Mouse (Mus musculus) gastrocnemius, postnatal 36 days (tissue): Measurements from ENCODE around the gene Satb2. TPM values are rescaled to one million over a fixed set of nuclear protein-coding genes. Genes with fewer than 3 reads are reported as not detected.

Experiments
- DNase-seq, 2 experiments: peaks; one replicate each; pipeline ENCODE4 v3.0.0; 2022
- intact Hi-C: fragments of 180-260 bp; cut with DNase I; formaldehyde crosslinking; loops from one replicate; pipeline ENCODE4 v1.15.1; 2025
- total RNA-seq, 2 experiments: library from RNA; stranded (reverse); gene quantifications; 2 replicates each; pipeline ENCODE4 v1.2.3; 2021

Gene Satb2
- total RNA-seq, 2 experiments from 2014 or later, result 0.26 to 0.62 TPM

DNA sequence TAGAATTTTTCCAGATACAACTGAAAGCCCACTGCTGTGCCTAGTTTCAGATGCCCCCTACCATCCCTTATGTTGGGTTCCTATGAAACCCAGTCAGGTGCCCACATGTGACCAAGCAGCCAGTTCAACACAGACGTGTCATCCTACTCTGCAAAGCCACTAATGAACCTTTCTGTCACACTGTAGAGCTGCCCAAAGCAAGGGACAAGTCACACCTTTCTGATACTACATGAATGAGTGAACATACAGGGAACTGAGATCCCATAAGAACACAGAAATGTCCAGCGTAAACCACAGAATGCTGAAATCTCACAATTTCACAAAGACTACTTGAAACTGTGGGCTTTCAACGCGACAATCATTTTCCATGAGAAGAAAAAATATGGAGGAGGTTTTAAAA lies 39.0 kb downstream of the Satb2 start:
- intact Hi-C loops, result no loop called here
- no peak for DNase-seq

DNA sequence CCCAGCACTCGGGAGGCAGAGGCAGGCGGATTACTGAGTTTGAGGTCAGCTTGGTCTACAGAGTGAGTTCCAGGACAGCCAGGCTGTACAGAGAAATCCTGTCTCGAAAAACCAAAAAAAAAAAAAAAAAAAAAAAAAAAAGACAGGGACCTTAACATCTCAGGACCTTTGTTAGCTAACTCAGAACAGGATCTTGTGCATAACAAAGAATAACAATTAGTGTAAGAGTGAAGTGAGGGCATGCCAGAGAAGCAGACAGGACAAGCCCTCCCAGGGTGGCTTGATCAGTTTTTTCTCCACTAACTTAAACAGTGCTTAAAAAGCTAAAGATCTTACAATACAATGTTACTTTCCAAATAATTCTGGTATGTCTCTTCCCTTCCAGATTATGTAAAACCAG lies 40.0 kb downstream of the Satb2 start:
- DNase-seq, result no peak
- intact Hi-C loops, result no loop called here

DNA sequence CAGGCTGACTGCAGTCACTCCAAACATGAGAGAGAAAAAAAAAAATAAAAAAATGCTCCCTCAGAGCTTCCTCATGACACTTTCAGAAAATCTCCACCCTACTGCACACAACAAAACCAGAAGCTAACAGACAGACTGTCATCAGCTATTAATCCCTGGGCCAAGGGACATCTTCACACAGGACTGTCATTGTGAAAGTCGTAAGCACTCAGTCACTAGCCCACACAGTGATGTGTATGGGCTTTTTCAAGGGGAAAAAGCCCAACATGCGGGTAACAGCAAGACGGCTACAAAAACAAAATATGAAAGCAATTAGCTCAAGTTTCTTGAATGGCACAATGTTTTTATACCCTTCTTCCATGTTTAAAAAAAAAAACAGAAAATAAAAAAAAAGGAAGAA lies 41.9 kb downstream of the Satb2 start:
- intact Hi-C loops, result no loop called here
- no peak for DNase-seq

DNA sequence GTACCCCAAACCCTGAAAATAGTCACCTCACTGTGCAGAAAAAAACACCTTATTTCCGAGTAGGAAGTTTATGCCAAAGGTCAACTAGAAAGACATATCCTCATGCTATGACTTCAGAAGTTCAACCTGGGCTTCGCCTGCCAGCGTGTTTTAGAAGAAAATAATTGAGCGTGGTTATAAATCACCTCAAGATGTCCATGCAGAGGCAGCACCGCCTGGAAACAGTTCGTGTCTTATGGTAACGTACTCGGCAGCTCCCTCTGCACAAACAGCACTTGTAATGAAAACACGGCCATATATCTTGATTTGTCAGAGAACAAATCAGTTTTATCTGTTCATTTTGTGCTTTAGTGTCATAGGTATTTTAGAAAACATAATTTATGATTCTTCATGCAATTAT lies 44.6 kb downstream of the Satb2 start:
- intact Hi-C loops, result no loop called here
- DNase-seq, result no peak

DNA sequence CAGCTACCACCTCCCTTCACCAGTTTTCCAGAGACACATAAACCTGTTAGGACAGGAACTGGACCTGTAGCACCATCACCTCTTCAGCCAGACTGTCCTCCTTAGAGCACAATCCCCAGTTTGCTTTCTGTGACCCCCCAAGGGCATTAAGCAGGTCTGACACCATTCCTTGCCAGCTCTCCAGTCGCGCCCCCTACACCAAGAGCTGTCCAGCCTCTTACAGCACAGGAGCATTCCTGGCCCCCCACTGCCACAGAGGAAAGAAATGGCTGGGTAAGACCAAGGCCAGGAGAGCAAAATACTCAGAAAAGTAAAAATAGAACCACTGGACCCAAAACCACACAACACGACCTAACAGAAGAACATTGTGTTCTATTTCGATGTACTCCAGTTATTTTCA lies 48.4 kb downstream of the Satb2 start:
- intact Hi-C loops, result no loop called here
- DNase-seq, result no peak

DNA sequence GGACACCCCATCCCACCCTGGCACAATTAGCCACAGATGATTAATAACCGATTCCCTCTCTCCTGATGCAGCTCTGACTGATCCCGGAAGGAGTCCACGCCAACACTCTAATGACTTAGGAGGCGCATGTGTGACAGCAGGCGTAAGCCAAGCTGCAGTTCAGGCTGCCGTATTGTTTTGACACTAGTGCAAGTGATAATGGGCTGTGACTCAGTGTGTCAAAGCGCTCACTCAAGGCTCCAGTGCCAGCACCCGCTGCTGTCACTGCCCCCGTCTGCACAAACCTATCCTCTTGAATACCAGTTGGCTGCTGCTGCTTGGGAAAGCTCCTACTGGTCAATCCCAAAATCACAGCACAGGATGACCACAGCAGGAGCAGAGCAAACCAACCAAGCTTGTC lies 49.7 kb downstream of the Satb2 start:
- DNase-seq, result no peak
- intact Hi-C loops, result no loop called here

DNA sequence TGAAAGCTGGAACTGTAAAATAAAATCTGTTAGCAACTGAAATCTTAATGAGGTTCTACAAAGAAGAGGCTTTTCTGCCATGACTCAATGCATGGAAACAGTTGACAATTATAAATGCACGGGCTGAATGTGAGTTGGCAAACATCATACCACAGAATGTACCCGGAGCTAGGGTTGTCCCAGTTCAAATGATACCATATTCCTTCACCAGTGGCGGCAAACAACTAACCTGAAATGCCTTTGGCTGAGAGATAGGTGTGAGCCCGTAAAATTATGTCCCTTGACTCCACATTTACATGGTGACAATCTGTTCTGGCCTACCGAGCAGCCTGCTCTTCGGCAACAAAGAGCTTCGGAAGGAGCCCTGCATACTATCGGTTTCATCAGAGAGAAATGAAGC lies 58.0 kb downstream of the Satb2 start:
- intact Hi-C loops, result no loop called here
- no peak for DNase-seq

DNA sequence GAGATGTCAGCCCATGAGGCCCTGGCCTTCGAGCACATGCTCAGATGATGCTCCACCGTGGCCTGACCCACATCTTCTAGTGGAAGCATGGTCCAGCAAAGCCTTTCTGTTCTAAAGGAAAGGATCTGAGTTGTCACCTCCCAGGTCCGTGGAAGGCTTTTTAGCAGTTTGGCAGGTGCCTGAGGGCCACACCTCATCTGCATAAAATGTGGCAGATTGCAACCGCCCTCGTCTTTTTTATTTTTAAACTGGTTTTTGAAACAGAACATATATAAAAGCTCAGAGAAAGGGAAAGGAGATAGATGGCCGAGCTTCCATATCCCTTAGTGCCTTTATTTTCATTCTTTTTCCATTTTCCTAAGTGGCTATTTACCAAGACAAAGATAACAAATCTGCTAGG lies 64.2 kb downstream of the Satb2 start:
- DNase-seq, result no peak
- intact Hi-C loops, result no loop called here

DNA sequence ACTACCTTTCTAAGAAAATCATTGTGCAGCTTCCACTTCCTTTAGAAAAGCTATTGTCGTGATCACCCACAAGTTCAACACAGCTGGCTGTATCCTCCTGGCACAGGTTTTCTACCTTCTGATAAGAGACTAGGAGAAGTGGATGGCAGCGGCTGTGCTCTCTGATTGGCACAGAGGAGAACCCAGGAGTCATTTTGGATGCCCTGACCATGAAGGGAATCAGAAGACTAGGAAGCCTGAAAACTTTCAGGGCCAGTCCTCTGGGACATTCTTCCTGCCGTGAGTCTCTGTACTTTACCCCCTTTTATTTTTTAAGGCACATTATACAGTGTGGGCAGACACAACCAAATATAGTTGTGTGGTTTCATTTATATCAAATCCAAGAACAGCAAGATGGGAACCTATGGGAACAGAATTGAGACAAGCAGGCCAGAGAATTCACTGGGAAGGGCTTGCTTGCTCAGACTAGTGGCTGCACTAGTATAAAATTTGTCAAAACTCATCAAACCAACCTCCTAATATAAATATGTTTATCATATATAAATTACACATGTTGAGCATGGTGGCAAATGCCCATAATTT lies 77.7 kb downstream of the Satb2 start:
- no peak for DNase-seq
- intact Hi-C loops, result no loop called here

DNA sequence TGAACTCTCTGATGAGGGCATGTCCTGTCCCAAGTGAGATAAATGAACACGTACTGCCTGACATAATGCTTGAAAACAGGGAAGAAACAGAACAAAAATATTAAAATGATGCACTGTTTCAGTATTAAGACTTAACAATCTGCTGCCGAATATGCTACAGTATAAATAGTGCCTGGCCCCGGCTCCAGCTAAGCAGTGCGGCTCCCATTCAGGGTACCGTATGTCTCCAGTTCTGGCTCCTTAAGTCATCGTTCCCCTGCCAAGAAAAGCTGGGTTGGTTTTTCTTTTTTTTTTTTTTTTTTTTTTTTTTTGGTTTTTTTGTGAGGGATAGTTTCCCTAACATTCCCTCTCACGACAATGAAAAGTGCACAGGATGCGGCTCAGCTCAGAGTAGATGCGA lies 78.3 kb downstream of the Satb2 start:
- intact Hi-C loops, result no loop called here

DNA sequence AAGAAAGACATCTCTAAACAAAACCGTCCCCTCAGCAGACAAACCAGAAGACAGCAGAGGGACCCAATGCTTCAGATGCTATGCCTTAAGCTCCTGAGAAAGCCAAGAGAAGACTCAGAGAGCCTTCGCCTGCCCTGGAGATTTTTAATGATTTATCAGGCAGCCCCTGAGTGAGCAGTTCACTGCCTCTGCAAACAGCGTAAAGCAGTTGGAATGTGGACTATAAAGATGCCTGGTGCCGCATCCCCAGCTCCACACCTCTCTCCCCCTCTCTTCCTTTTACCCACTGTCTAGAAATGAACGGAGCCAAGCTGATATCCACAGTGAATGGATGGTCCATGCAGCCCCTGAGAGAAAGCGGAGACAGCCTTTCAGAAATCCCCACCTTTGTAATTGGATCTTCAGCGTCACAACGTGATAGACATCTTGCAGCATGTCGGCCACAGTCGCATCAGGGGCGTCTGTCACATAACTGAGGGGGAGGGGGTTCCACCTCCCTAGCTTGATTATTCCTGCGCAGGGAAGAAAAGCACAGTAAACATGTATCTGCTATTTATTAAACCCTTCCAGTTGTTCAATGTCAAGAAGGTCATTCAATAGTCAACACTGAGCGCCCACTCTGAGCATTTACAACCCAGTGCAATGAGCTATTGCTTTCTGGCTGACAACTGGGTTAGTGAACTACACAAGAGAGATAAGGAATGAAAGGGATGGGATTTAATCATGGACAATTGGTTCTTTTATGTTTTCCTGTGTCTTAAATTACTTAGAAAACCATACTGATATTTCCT lies 79.6 kb downstream of the Satb2 start:
- intact Hi-C loops, result no loop called here

More for the DNA sequence above, 78.3 kb downstream of the Satb2 start:
- DNase-seq, result no peak

DNA sequence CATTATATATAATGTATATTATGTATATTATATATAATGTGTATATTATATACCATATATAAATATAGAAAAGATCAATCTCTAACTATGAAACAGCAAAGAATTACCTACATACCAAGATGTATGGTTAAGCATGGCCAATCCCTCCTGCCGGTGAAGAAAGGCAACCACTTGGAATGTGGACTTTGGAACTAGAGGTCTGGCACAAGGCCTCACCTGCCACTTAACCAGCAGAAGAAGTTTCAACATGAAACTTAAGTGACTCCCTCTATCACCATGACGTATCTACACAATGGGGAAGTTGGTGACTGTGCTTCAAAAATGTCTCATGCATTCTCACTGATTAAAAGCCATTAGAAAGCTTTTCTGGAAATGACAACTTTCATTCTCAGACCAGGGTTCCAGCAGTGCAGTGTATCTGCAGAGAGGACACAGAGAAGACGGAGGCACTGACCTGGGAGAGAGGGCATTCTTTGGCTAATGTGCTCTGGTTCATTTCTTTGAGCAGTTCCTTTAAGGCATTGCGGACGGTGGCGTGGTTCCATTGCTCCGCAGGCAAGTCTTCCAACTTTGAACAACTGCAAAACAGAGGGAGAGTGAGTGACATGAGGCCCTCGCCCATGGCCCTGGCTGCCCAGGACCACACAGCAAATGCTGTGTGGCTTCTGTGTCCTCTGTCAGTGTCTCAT lies 80.8 kb downstream of the Satb2 start:
- DNase-seq, result no peak
- intact Hi-C loops, result no loop called here

More for the DNA sequence above, 79.6 kb downstream of the Satb2 start:
- no peak for DNase-seq

DNA sequence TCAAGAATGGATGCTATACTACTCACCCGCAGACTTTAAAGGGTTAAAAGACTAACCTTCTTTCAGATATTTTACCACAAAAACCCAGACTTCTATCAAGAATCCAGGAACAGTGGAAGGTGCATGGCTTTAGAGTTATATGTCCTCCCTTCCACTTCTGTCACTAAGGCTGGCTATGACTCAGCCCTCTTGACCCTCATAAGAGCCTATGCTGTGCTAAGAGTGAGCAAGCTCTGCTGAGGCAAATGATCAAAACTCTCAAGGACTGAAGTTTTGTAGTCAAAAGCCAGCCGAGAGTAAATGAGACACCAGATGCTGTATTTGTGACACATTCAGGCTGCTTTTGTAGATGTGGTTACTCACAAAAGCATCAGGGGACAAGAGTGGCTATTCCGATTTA lies 81.8 kb downstream of the Satb2 start:
- intact Hi-C loops, result no loop called here

DNA sequence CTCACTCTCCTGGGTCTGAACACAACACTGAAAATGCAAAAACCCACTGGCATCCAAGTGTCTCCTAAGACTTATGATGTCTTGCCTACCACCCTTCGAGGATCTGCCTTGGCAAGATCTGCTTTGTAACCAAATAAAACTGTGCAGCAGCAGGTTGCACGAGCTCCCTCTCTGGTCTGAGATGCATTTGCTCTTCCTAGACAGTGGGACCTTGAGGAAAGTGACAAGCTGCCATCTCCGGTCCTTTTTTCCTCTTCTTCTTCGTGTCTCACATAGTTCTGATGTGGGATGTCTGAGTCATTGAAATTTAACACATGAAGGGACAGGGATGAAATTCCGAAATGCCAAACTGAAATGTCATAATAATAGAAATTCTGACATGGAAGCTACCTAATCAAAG lies 85.7 kb downstream of the Satb2 start:
- intact Hi-C loops, result no loop called here
- no peak for DNase-seq

More for the DNA sequence above, 81.8 kb downstream of the Satb2 start:
- DNase-seq, result no peak

DNA sequence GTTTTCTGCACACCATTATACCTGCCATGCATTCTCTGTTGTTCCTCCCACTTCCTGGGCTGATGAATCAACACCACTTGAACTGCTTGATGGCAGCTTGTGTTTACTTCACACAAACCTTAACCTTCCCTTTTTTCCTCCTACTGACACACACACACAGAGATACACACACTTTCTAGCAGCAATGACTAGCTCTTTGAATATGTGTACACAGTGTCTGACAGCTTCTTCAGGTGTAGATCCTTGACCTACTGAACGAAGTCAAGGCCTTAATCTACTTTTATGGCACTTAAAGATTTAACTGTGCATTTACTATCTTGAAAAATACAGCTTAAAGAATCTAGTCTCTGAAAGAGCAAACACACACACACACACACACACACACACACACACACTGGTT lies 89.5 kb downstream of the Satb2 start:
- no peak for DNase-seq
- intact Hi-C loops, result no loop called here

DNA sequence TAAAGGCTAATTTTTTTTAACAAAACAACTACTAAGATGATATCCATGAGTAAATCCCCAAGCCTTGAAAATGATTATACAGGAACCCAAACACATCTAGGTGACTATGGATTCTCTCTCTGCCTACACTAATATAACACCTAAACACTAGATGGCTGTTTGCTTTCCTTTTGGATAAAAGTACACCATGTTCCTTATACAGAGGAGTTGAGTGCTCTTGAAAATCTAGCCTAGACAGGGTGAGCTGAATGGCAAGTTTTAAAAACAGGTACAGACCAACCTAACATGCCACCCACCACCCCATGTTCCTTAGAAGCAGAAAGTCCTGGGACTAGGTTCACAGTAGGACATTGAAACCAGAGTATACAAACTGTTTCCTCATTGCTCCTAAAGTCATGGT lies 90.9 kb downstream of the Satb2 start:
- DNase-seq, result no peak
- intact Hi-C loops, result no loop called here

DNA sequence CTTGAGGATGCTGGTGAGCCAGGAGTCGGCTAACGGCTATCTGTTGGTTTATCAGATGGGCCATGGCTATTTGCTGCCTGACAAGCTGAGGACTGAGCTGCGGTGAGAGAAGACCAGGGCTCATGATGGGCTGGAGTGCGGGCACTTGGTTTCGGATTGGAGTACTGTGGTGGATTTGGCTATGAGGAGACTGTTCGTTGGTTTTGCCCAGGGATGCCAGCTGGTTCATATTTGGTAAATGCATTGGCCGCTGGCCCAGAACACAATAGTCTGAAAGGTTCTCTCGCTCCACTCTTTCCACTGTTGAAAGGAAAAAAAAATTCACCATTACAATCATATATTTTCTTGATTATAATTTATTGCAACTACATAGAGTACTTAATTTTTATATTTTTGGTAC lies 107.0 kb downstream of the Satb2 start:
- intact Hi-C loops, result no loop called here
- no peak for DNase-seq

DNA sequence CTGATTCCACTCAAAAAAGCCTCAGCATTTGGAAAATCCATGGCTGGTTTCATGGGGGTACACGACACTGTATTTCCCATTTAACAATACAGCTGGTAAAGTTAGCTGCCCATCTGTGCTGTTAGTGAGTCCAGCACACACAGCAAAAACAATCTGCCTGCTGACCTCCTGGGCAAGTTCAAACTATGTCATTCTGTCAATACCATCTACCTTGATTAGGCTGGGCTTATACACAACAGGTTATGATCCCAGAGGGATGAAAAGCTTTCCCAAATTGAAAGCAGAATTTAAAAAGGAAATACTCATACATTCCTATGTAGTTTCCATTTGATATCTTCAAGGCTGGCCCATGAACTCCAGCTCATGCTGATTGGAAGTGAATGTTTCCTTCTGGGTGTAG lies 113.2 kb downstream of the Satb2 start:
- no peak for DNase-seq
- intact Hi-C loops, result no loop called here

DNA sequence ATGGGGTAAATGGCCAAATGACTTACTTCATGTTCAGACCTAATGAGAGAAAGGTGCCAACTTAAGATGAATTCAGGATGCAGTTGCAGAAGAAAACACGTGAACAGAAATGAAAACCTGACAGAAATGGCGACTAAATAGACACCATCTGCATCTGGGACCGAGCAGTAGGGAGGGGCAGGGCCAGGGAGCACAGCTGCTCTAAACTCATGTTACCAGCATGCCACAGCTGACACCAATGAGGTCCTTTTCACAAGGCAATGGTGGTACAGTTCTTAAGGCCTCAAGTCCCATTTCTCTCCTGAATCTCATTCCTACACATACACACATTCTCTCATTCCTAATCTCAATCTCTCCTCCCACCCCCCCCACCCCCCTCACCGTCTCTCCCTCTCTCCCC lies 115.7 kb downstream of the Satb2 start:
- DNase-seq, result no peak
- intact Hi-C loops, result no loop called here

DNA sequence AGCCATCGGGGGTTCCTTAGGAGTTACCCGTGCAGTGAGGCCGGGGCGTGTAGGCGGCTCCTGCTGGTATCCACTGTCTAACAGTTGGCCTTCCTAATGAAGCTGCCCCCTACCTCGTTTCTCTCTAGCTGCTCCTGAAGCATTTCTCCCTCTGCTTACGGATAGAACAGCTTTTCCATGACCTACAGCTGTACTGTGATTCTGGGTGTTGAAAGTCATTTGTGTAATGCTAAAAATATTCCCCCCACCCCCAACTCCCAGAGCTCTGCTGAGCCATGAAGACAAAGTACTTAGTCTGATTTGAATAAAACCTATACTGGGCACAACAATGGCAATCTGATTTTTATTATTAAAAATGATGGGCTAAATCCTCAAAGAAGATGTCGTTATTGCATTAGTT lies 121.2 kb downstream of the Satb2 start:
- no peak for DNase-seq
- intact Hi-C loops, result no loop called here

DNA sequence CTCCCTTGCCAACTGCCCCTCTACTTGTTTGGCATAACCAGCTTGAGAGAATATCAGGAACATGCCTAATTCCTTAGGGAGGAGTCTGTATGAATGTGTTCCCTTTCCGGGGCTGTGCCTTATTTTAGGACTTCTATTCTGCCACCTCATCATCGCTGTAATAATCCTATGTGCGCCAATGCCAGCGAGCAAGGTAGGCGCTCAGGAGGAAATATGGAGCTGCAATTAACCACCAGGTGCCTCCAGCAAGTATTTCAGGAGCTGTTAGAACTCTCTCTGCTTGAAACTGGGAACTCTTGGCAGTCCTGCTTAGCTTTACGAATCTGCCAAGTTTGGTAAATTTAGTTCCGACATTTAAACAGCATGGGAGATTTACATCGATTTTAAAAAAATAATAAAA lies 128.0 kb downstream of the Satb2 start:
- no peak for DNase-seq
- intact Hi-C loops, result no loop called here

DNA sequence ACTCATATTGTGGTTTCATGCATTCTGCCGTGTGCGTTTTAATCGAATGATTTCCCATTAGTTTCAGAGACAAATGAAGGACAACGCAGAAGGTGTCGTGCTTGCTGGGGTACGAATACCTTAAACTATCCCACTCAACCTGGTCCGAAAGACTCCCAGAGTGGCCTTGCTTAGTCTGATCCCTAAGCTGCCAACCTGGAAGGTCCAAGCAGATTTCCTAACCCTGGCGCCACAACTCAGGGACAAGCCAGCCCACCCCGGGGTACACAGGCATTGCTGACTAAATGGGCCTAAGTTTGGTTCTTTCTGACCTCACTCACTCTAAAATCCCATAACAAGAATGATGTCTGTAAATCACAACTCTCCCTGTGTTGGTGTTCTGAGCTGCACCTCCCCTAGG lies 132.1 kb downstream of the Satb2 start:
- intact Hi-C loops, result no loop called here
- no peak for DNase-seq
